Comparison of ENCODE assay signal across 8 mouse cellular contexts in genomic region chr8:95703461-95704260, GRCm38 (mm10). TPM values are rescaled to one million over a fixed set of nuclear protein-coding genes. Genes with fewer than 3 reads are reported as not detected.
A peak's percentile ranks its signal among the peaks of the same experiment; 100 is the strongest.
DNase-seq lines count a peak whose midpoint lies in the region; ATAC-seq lines count a peak whose summit lies in the region.

No protein-coding gene starts in this region.

- peak overlapping the region; percentile 66 for H3K4me3 ChIP-seq in forebrain, embryonic 12.5 days (replicated peaks)
- peak overlapping the region; percentile 67 for H3K4me3 ChIP-seq in hindbrain, embryonic 15.5 days
- H3K4me3 ChIP-seq in limb, embryonic 12.5 days (replicated peaks), result peak overlapping the region; percentile 61

- peaks cover 43% of the 10 kb centered on the region for H3K4me1 ChIP-seq in forebrain, embryonic 12.5 days
- H3K4me1 ChIP-seq in hindbrain, embryonic 15.5 days (replicated peaks), result peaks cover 51% of the 10 kb centered on the region
- H3K4me1 ChIP-seq in limb, embryonic 12.5 days (replicated peaks), result peaks cover 18% of the 10 kb centered on the region

- H3K36me3 ChIP-seq in forebrain, embryonic 12.5 days (replicated peaks), result peaks cover 16% of the 10 kb centered on the region
- peaks cover 26% of the 10 kb centered on the region for H3K36me3 ChIP-seq in hindbrain, embryonic 15.5 days
- 0 out of 2 replicates have a peak, but pooled peaks cover 3% of the 10 kb centered on the region for H3K36me3 ChIP-seq in limb, embryonic 12.5 days

- DNase-seq in adrenal gland, postnatal 10 days, result peak; percentile 29
- DNase-seq in adrenal gland, adult 2 months, result no peak
- DNase-seq in brain, adult 2 months (ENCODE audit: low read depth, low spot score), result peak; percentile 94
- DNase-seq in neural tube, embryonic 10.5 days (ENCODE audit: extremely low spot score, low spot score), result peak; percentile 68
- no peak for DNase-seq in T-cell, adult 2 months (ENCODE audit: low spot score)

- H3K27ac ChIP-seq in forebrain, embryonic 12.5 days, result peak overlapping the region; percentile 54
- peak overlapping the region; percentile 89 for H3K27ac ChIP-seq in hindbrain, embryonic 15.5 days (replicated peaks)
- no peak overlapping the region for H3K27ac ChIP-seq in limb, embryonic 12.5 days

- 2% methylated on average over 15 of the region's 15 CpGs for WGBS in forebrain, embryonic 12.5 days
- 2% methylated on average over 15 of the region's 15 CpGs for WGBS in hindbrain, embryonic 15.5 days
- WGBS in limb, embryonic 12.5 days, result under 1% methylated on average over 15 of the region's 15 CpGs

- peak; percentile 59 for ATAC-seq in forebrain, embryonic 12.5 days (ENCODE audit: low FRiP score)
- peak; percentile 21 for ATAC-seq in hindbrain, embryonic 15.5 days (ENCODE audit: low FRiP score, low read depth)
- peak; percentile 5; the same call in 1 of the 2 replicates for ATAC-seq in limb, embryonic 12.5 days (ENCODE audit: insufficient number of reproducible peaks, insufficient read depth, low FRiP score, low TSS enrichment, low read depth)

- H3K27me3 ChIP-seq in forebrain, embryonic 12.5 days, result peaks cover 10% of the 10 kb centered on the region
- no peaks in the 10 kb centered on the region for H3K27me3 ChIP-seq in hindbrain, embryonic 15.5 days
- H3K27me3 ChIP-seq in limb, embryonic 12.5 days, result peaks cover 21% of the 10 kb centered on the region

- peak overlapping the region; percentile 74 for H3K9ac ChIP-seq in forebrain, embryonic 12.5 days
- H3K9ac ChIP-seq in hindbrain, embryonic 15.5 days, result peak overlapping the region; percentile 83
- H3K9ac ChIP-seq in limb, embryonic 12.5 days (replicated peaks), result peak overlapping the region; percentile 65

- no peaks in the 10 kb centered on the region for H3K9me3 ChIP-seq in forebrain, embryonic 12.5 days
- H3K9me3 ChIP-seq in hindbrain, embryonic 15.5 days, result no peaks in the 10 kb centered on the region
- H3K9me3 ChIP-seq in limb, embryonic 12.5 days, result no peaks in the 10 kb centered on the region

- H3K4me2 ChIP-seq in forebrain, embryonic 12.5 days, result peak overlapping the region; percentile 94
- peak overlapping the region; percentile 73 for H3K4me2 ChIP-seq in hindbrain, embryonic 15.5 days
- H3K4me2 ChIP-seq in limb, embryonic 12.5 days, result peak overlapping the region; percentile 96

RNA-seq across cellular contexts. Expression of gene Setd6, which starts 12.0 kb away (rescaled TPM):
- 10 to 100 TPM; 19.1 to 23.2 TPM for total RNA-seq in adrenal gland, postnatal 10 days (2021)
- total RNA-seq in adrenal gland, adult 2 months (2021), result 10 to 100 TPM; 28.9 to 39.7 TPM
- polyA plus RNA-seq in adrenal gland, adult 2 months (2012; rRNA removed), result 15.3 and 16.3 TPM in 2 replicates
- polyA plus RNA-seq in forebrain, embryonic 12.5 days (2016; fragmentation: Nextera tagmentation; extraction: Ambion mirVana), result 26.2 and 33.0 TPM in 2 replicates
- 33.1 and 34.7 TPM in 2 replicates for polyA plus RNA-seq in hindbrain, embryonic 15.5 days (2015; fragmentation: Nextera tagmentation; extraction: Ambion mirVana)
- 17.9 and 18.2 TPM in 2 replicates for polyA plus RNA-seq in limb, embryonic 12.5 days (2016; fragmentation: Nextera tagmentation; extraction: Ambion mirVana)

RNA-seq across cellular contexts. Expression of gene Ndrg4, which starts 26.9 kb away (rescaled TPM):
- total RNA-seq in adrenal gland, postnatal 10 days (2021), result 10 to 100 TPM; 23.4 to 46.3 TPM
- total RNA-seq in adrenal gland, adult 2 months (2021), result 10 to 100 TPM; 18.5 to 30.1 TPM
- polyA plus RNA-seq in adrenal gland, adult 2 months (2012; rRNA removed), result 81.1 and 101 TPM in 2 replicates
- polyA plus RNA-seq in forebrain, embryonic 12.5 days (2016; fragmentation: Nextera tagmentation; extraction: Ambion mirVana), result 61.1 and 62.5 TPM in 2 replicates
- 445 and 454 TPM in 2 replicates for polyA plus RNA-seq in hindbrain, embryonic 15.5 days (2015; fragmentation: Nextera tagmentation; extraction: Ambion mirVana)
- polyA plus RNA-seq in limb, embryonic 12.5 days (2016; fragmentation: Nextera tagmentation; extraction: Ambion mirVana), result 13.1 and 14.0 TPM in 2 replicates

Comparison
In these comparisons a context has a peak if more than half of its experiments do, and no peak if none do; other contexts are left out.
1. DNase-seq: peak in adrenal gland, postnatal 10 days (single experiment), brain, adult 2 months (single experiment) and neural tube, embryonic 10.5 days (single experiment); none in adrenal gland, adult 2 months (single experiment) and T-cell, adult 2 months (single experiment).
2. ATAC-seq: peak in every context shown above with its lines; median percentile 59 in forebrain, embryonic 12.5 days; 21 in hindbrain, embryonic 15.5 days; 5 in limb, embryonic 12.5 days.
3. Peak in every context shown above with its lines, with median percentiles within 50 percentile points of each other: H3K4me2 ChIP-seq, H3K4me3 ChIP-seq and H3K9ac ChIP-seq.